10 mouse cellular contexts compared by ENCODE assay signal in the genomic region with DNA sequence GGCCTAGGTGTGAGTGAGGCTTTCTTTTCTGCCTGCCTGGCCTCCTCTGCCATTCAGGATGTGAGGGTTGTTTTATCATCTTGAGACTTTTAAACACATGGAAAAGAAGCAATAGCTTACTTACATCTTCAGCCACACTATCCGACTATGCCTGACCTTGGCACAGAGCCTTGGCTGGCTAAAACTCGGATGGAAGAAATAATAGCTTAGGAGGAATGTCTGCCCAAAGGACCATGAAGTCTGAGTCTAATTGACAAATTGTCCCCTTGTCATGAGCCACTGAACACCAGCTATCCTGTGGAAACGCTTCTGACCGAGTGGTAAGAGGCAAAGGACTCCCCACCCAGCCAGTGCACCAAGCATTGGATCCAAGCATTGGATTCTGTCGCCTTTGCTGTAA. TPM values are rescaled to one million over a fixed set of nuclear protein-coding genes. Genes with fewer than 3 reads are reported as not detected.
DNase-seq lines count a peak whose midpoint lies in the region; ATAC-seq and TF ChIP-seq lines count a peak whose summit lies in the region.
"Had no signal": no experiment of that assay in that cellular context is flagged by ENCODE, and none has a peak within 500 bp of the region (broad histone marks: within the 10 kb centered on the region; RNA-seq: fewer than 3 reads in every experiment).

No protein-coding gene starts in this region.

- H3K9me3 ChIP-seq in intestine, embryonic 15.5 days, result no peaks in the 10 kb centered on the region
- peaks cover 5% of the 10 kb centered on the region; the same call in 1 of the 2 replicates for H3K9me3 ChIP-seq in intestine, postnatal 0 days (ENCODE audit: control insufficient read depth)
- H3K9me3 ChIP-seq in neural tube, embryonic 13.5 days, result peaks cover 5% of the 10 kb centered on the region; the same call in 1 of the 2 replicates
- no peaks in the 10 kb centered on the region for H3K9me3 ChIP-seq in kidney, postnatal 0 days (replicated peaks; ENCODE audit: low read length)
- H3K9me3 ChIP-seq in neural tube, embryonic 15.5 days (replicated peaks), result no peaks in the 10 kb centered on the region
- H3K9me3 ChIP-seq in liver, postnatal 0 days (ENCODE audit: low read length), result no peaks in the 10 kb centered on the region
- H3K9me3 ChIP-seq: midbrain, embryonic 15.5 days had no signal

- 0 out of 2 replicates have a peak overlapping the region, but pooled peaks have one; percentile 4 for H3K27ac ChIP-seq in intestine, embryonic 15.5 days
- no peak overlapping the region for H3K27ac ChIP-seq in intestine, postnatal 0 days (ENCODE audit: low read depth, low read length)
- H3K27ac ChIP-seq in neural tube, embryonic 13.5 days (replicated peaks), result peak overlapping the region; percentile 23; the same call in 1 of the 2 replicates
- no peak overlapping the region for H3K27ac ChIP-seq in kidney, postnatal 0 days
- H3K27ac ChIP-seq in neural tube, embryonic 15.5 days (replicated peaks), result 0 out of 2 replicates have a peak overlapping the region, but pooled peaks have one; percentile 29
- no peak overlapping the region for H3K27ac ChIP-seq in liver, postnatal 0 days (ENCODE audit: low read depth)
- H3K27ac ChIP-seq: midbrain, embryonic 15.5 days had no signal

- no peak for TF ChIP-seq CTCF in intestine, postnatal 0 days (IDR thresholded peaks at IDR 0.05; ENCODE audit: low read depth)
- no peak for TF ChIP-seq CTCF in kidney, postnatal 0 days (IDR thresholded peaks at IDR 0.05; ENCODE audit: low read depth)
- no peak for TF ChIP-seq CTCF in liver, postnatal 0 days (IDR thresholded peaks at IDR 0.05; ENCODE audit: low read depth)

- no peak for DNase-seq in neural tube, embryonic 10.5 days (ENCODE audit: extremely low spot score, low spot score)
- DNase-seq in kidney, postnatal 0 days (ENCODE audit: low spot score), result peak; percentile 69
- DNase-seq in liver, postnatal 0 days, result no peak
- DNase-seq: gastrocnemius, postnatal 36 days had no signal

- H3K9ac ChIP-seq in intestine, embryonic 15.5 days, result no peak overlapping the region
- H3K9ac ChIP-seq in intestine, postnatal 0 days (ENCODE audit: low read depth, low read length), result no peak overlapping the region
- H3K9ac ChIP-seq in neural tube, embryonic 13.5 days, result no peak overlapping the region
- no peak overlapping the region for H3K9ac ChIP-seq in kidney, postnatal 0 days (ENCODE audit: low read depth, low read length)
- H3K9ac ChIP-seq in neural tube, embryonic 15.5 days (replicated peaks), result no peak overlapping the region
- no peak overlapping the region for H3K9ac ChIP-seq in liver, postnatal 0 days (replicated peaks)
- H3K9ac ChIP-seq: midbrain, embryonic 15.5 days had no signal

- no peak for TF ChIP-seq EP300 in liver, postnatal 0 days (IDR thresholded peaks at IDR 0.05; ENCODE audit: low read depth)

- peaks cover 19% of the 10 kb centered on the region for H3K4me1 ChIP-seq in intestine, embryonic 15.5 days (replicated peaks)
- H3K4me1 ChIP-seq in intestine, postnatal 0 days (replicated peaks; ENCODE audit: control insufficient read depth, insufficient read depth, low read length), result 0 out of 2 replicates have a peak, but pooled peaks cover 3% of the 10 kb centered on the region
- peaks cover 41% of the 10 kb centered on the region for H3K4me1 ChIP-seq in neural tube, embryonic 13.5 days (replicated peaks)
- peaks cover 21% of the 10 kb centered on the region for H3K4me1 ChIP-seq in kidney, postnatal 0 days (replicated peaks; ENCODE audit: insufficient read depth, low read length)
- peaks cover 32% of the 10 kb centered on the region for H3K4me1 ChIP-seq in neural tube, embryonic 15.5 days
- H3K4me1 ChIP-seq in liver, postnatal 0 days (ENCODE audit: insufficient read depth), result peaks cover 6% of the 10 kb centered on the region

- no peak overlapping the region for H3K4me2 ChIP-seq in intestine, embryonic 15.5 days (replicated peaks)
- H3K4me2 ChIP-seq in intestine, postnatal 0 days (replicated peaks; ENCODE audit: low read depth), result no peak overlapping the region
- no peak overlapping the region for H3K4me2 ChIP-seq in neural tube, embryonic 13.5 days
- H3K4me2 ChIP-seq in kidney, postnatal 0 days (ENCODE audit: low read length), result no peak overlapping the region
- no peak overlapping the region for H3K4me2 ChIP-seq in neural tube, embryonic 15.5 days
- H3K4me2 ChIP-seq in liver, postnatal 0 days (ENCODE audit: low read depth, low read length), result no peak overlapping the region
- H3K4me2 ChIP-seq: midbrain, embryonic 15.5 days had no signal

- WGBS in intestine, embryonic 15.5 days, result 70% methylated on average over 5 of the region's 5 CpGs
- WGBS in intestine, postnatal 0 days, result 75% methylated on average over 5 of the region's 5 CpGs
- WGBS in neural tube, embryonic 13.5 days, result 51% methylated on average over 5 of the region's 5 CpGs
- WGBS in kidney, postnatal 0 days, result 35% methylated on average over 5 of the region's 5 CpGs
- WGBS in neural tube, embryonic 15.5 days, result 49% methylated on average over 5 of the region's 5 CpGs
- WGBS in liver, postnatal 0 days (ENCODE audit: insufficient replicate concordance), result 72% methylated on average over 5 of the region's 5 CpGs

- no peaks in the 10 kb centered on the region for H3K27me3 ChIP-seq in intestine, embryonic 15.5 days (replicated peaks)
- H3K27me3 ChIP-seq in intestine, postnatal 0 days (replicated peaks; ENCODE audit: control insufficient read depth, insufficient read depth, low read length), result no peaks in the 10 kb centered on the region
- no peaks in the 10 kb centered on the region for H3K27me3 ChIP-seq in neural tube, embryonic 13.5 days
- peaks cover 9% of the 10 kb centered on the region; the same call in 1 of the 2 replicates for H3K27me3 ChIP-seq in kidney, postnatal 0 days (ENCODE audit: insufficient read depth, low read length)
- H3K27me3 ChIP-seq in neural tube, embryonic 15.5 days (replicated peaks), result no peaks in the 10 kb centered on the region
- 0 out of 2 replicates have a peak, but pooled peaks cover 2% of the 10 kb centered on the region for H3K27me3 ChIP-seq in liver, postnatal 0 days (ENCODE audit: insufficient read depth, low read length)
- H3K27me3 ChIP-seq: CH12.LX; midbrain, embryonic 15.5 days had no signal

- 0 out of 2 replicates have a peak, but pooled peaks cover 3% of the 10 kb centered on the region for H3K36me3 ChIP-seq in intestine, embryonic 15.5 days
- H3K36me3 ChIP-seq in intestine, postnatal 0 days (ENCODE audit: control insufficient read depth, insufficient read depth), result no peaks in the 10 kb centered on the region
- H3K36me3 ChIP-seq in neural tube, embryonic 13.5 days, result peaks cover 7% of the 10 kb centered on the region; the same call in 1 of the 2 replicates
- H3K36me3 ChIP-seq in kidney, postnatal 0 days (ENCODE audit: insufficient read depth, low read length), result no peaks in the 10 kb centered on the region
- peaks cover 6% of the 10 kb centered on the region; the same call in 1 of the 2 replicates for H3K36me3 ChIP-seq in neural tube, embryonic 15.5 days
- H3K36me3 ChIP-seq in liver, postnatal 0 days (replicated peaks; ENCODE audit: insufficient read depth, low read length), result no peaks in the 10 kb centered on the region
- H3K36me3 ChIP-seq: midbrain, embryonic 15.5 days had no signal

- H3K4me3 ChIP-seq in intestine, embryonic 15.5 days (replicated peaks), result no peak overlapping the region
- no peak overlapping the region for H3K4me3 ChIP-seq in intestine, postnatal 0 days (ENCODE audit: low read depth, low read length)
- no peak overlapping the region for H3K4me3 ChIP-seq in neural tube, embryonic 13.5 days
- no peak overlapping the region for H3K4me3 ChIP-seq in kidney, postnatal 0 days (replicated peaks; ENCODE audit: low read depth, low read length)
- H3K4me3 ChIP-seq in neural tube, embryonic 15.5 days (replicated peaks), result no peak overlapping the region
- H3K4me3 ChIP-seq in liver, postnatal 0 days (ENCODE audit: low read depth, low read length), result no peak overlapping the region
- H3K4me3 ChIP-seq: midbrain, embryonic 15.5 days had no signal

- ATAC-seq in intestine, embryonic 15.5 days, result no peak
- no peak for ATAC-seq in intestine, postnatal 0 days
- ATAC-seq in neural tube, embryonic 13.5 days (ENCODE audit: low read depth), result no peak
- no peak for ATAC-seq in kidney, postnatal 0 days (replicated peaks; ENCODE audit: low FRiP score, low read depth)
- ATAC-seq in neural tube, embryonic 15.5 days (ENCODE audit: low FRiP score), result no peak
- no peak for ATAC-seq in liver, postnatal 0 days
- ATAC-seq: midbrain, embryonic 15.5 days had no signal

RNA-seq across cellular contexts. Expression of a gene that starts 57.5 kb away (rescaled TPM):
- 5.9 and 6.5 TPM in 2 replicates for polyA plus RNA-seq in intestine, embryonic 15.5 days (2015; fragmentation: Nextera tagmentation; extraction: Ambion mirVana)
- 4.9 TPM in 2 replicates for polyA plus RNA-seq in intestine, postnatal 0 days (2015; fragmentation: Nextera tagmentation; extraction: Ambion mirVana)
- polyA plus RNA-seq in neural tube, embryonic 13.5 days (2015; fragmentation: Nextera tagmentation; extraction: Ambion mirVana), result 4.3 and 6.1 TPM in 2 replicates
- polyA plus RNA-seq in kidney, postnatal 0 days (2015; fragmentation: Nextera tagmentation; extraction: Ambion mirVana), result 5.0 and 5.2 TPM in 2 replicates
- polyA plus RNA-seq in neural tube, embryonic 15.5 days (2015; fragmentation: Nextera tagmentation; extraction: Ambion mirVana), result 6.4 and 6.7 TPM in 2 replicates
- 0.38 and 0.47 TPM in 2 replicates for polyA plus RNA-seq in liver, postnatal 0 days (2015; fragmentation: Nextera tagmentation; extraction: Ambion mirVana)

Comparison
In these comparisons a context has a peak if more than half of its experiments do, and no peak if none do; other contexts are left out.
1. H3K27ac ChIP-seq: peak in intestine, embryonic 15.5 days (single experiment), neural tube, embryonic 13.5 days (single experiment) and neural tube, embryonic 15.5 days (single experiment); none in intestine, postnatal 0 days (single experiment), kidney, postnatal 0 days (single experiment) and liver, postnatal 0 days (single experiment).